Mouse (Mus musculus) stomach, embryonic 14.5 days (tissue): ENCODE measurements around the gene Ntrk3. TPM values are rescaled to one million over a fixed set of nuclear protein-coding genes. Genes with fewer than 3 reads are reported as not detected.

ENCODE experiments used
- ATAC-seq: fragments of 200-750 bp; cut with Nextera tagmentation; 2 replicates; pipeline ENCODE4 v1.8.0; 2017; ENCODE audit warnings: low read depth, moderate TSS enrichment; ENCODE audit not compliant: insufficient number of reproducible peaks, insufficient read depth, low FRiP score
- H3K27ac ChIP-seq: fragments of 300-500 bp; sonication (generic); 2 replicates; pipeline ENCODE4 v1.5.1; 2014; ENCODE audit warnings: mild to moderate bottlenecking, low read length, moderate library complexity, mixed read lengths
- H3K27me3 ChIP-seq: fragments of 300-500 bp; sonication (generic); 2 replicates; pipeline ENCODE4 v1.6.1; 2014; ENCODE audit warnings: low read length, control low read depth, mixed read lengths; ENCODE audit not compliant: control insufficient read depth, insufficient read depth
- H3K36me3 ChIP-seq: fragments of 300-500 bp; sonication (generic); 2 replicates; pipeline ENCODE4 v1.6.1; 2014; ENCODE audit warnings: mild to moderate bottlenecking, control low read depth, low read length, moderate library complexity, mixed read lengths; ENCODE audit not compliant: control insufficient read depth, insufficient read depth
- H3K4me1 ChIP-seq: fragments of 300-500 bp; sonication (generic); 2 replicates; pipeline ENCODE4 v1.6.1; 2014; ENCODE audit warnings: low read length, control low read depth, mixed read lengths; ENCODE audit not compliant: control insufficient read depth, insufficient read depth
- H3K4me2 ChIP-seq: fragments of 300-500 bp; sonication (generic); replicated peaks from 2 replicates; pipeline ENCODE4 v1.6.1; 2014; ENCODE audit warnings: low read depth, low read length, control low read depth
- H3K4me3 ChIP-seq: fragments of 300-500 bp; sonication (generic); 2 replicates; pipeline ENCODE4 v1.5.1; 2014; ENCODE audit warnings: low read depth, low read length, control low read depth
- H3K9ac ChIP-seq: fragments of 300-500 bp; sonication (generic); replicated peaks from 2 replicates; pipeline ENCODE4 v1.6.1; 2014; ENCODE audit warnings: low read depth, mild to moderate bottlenecking, control low read depth, low read length, moderate library complexity, mixed read lengths
- H3K9me3 ChIP-seq: fragments of 300-500 bp; sonication (generic); 2 replicates; pipeline ENCODE4 v1.6.1; 2016; ENCODE audit warnings: low read depth, low read length, control low read depth; ENCODE audit not compliant: control insufficient read depth
- WGBS: fragments of 180-500 bp; shearing (Covaris S2); extraction: QIAGEN DNeasy Blood & Tissue Kit; methylation state at CpG from one replicate; pipeline ENCODE4 v1.1.7; 2014; 5-methylcytosine and 5-hydroxymethylcytosine counted together
- polyA plus RNA-seq: library from polyadenylated mRNA; unstranded; fragments of >200 nt; fragmentation: Nextera tagmentation; extraction: Ambion mirVana; gene quantifications from 2 replicates; pipeline ENCODE4 v1.2.1, GENCODE M21; 2014

The Ntrk3 gene
- polyA plus RNA-seq, 1 experiment from 2014 or later, result 5.9 TPM

DNA sequence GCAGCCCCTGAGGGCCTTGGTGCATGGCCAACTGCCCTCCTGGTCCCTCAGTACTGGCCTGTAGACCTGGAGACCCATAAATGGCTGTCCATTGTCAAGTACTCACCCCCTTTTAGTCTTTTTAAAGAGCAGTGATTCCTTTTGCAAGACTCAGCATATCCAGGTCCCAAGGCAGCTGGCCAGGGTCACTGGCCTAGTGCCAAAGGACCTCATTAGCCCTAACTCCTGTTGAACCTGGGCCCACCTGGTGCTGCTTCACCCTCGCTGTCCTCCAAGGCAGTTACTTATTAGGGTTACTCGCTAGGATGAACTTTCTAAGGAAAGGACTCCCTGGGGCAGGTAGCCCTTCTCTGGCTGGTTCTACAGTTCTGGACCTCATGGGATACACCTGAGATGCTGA lies 579.9 kb downstream of the Ntrk3 start:
- H3K4me1 ChIP-seq, result no peaks in the 10 kb centered on the region
- H3K27me3 ChIP-seq, result no peaks in the 10 kb centered on the region
- H3K4me2 ChIP-seq, result no peak overlapping the region
- no peaks in the 10 kb centered on the region for H3K36me3 ChIP-seq
- 81% methylated on average over 2 of the region's 2 CpGs for WGBS
- H3K9ac ChIP-seq, result no peak overlapping the region
- H3K27ac ChIP-seq, result no peak overlapping the region
- no peaks in the 10 kb centered on the region for H3K9me3 ChIP-seq
- no peak overlapping the region for H3K4me3 ChIP-seq
- ATAC-seq, result no peak

DNA sequence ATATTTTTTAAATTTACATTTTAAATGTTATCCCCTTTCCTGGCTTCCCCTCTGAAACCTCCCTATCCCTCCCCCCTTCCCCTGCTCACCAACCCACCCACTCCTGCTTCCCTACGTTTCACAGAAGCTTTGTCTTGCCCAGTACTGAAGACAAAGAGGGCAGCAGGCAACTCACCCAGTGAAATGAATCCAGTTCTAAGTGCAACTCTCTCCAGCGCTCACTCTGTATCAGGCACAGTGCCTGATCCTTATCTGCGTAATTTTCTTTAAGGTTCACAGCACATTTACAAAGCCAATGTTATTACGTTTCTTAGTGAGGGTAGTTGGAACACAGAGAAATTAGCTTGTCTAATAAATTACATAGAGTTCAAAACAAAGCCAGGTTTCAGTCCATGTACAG lies 592.6 kb downstream of the Ntrk3 start:
- Histone ChIP-seq H3K4me3 (no peak overlapping the region), H3K4me1 (no peaks in the 10 kb centered on the region), H3K27ac (no peak overlapping the region), H3K4me2 (no peak overlapping the region), H3K27me3 (no peaks in the 10 kb centered on the region), H3K36me3 (no peaks in the 10 kb centered on the region), H3K9me3 (no peaks in the 10 kb centered on the region), H3K9ac (no peak overlapping the region)
- no peak for ATAC-seq
- WGBS, result 41% methylated on average over 4 of the region's 4 CpGs

DNA sequence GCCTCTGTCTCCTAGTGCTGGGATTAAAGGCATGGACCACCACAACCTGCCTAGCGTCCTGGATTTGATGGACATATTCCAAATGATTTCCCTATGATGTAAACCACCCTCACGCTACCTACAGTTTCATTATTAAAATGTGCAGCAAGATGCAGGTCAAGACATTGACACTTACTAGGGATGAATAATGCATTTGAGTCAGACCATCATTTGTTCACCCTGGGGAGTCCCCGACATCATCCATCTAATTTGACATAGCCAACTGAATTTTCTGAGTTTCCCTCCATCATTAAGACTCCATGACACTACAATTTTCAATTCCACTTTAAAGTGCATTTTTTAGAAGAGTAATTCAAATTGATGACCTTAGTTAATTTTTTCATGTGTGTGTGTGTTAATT lies 593.0 kb downstream of the Ntrk3 start:
- H3K9ac ChIP-seq, result no peak overlapping the region
- H3K27ac ChIP-seq, result no peak overlapping the region
- H3K27me3 ChIP-seq, result no peaks in the 10 kb centered on the region
- no peak for ATAC-seq
- no peak overlapping the region for H3K4me2 ChIP-seq
- H3K36me3 ChIP-seq, result no peaks in the 10 kb centered on the region
- H3K9me3 ChIP-seq, result no peaks in the 10 kb centered on the region
- no peak overlapping the region for H3K4me3 ChIP-seq
- 78% methylated on average over 3 of the region's 3 CpGs for WGBS
- H3K4me1 ChIP-seq, result no peaks in the 10 kb centered on the region

DNA sequence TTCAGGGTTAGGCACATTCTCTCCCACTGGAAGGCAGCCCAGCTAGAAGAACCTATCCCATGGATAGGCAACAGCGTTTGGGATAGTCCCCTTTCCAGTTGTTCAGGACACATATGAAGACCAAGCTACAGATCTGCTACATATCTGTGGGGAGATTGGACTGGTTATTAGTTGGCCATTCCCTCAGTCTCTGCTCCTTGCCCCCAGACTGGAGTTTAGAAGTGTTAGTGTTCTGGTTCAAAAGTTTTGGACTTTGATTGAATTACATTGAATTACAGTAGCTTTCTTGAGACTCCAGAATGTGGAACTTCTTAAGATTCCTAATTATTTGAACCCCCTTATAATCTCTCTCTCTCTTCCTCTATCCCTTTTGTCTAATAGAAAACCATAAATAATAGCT lies 607.8 kb downstream of the Ntrk3 start:
- Histone ChIP-seq H3K9ac (no peak overlapping the region), H3K27me3 (no peaks in the 10 kb centered on the region), H3K9me3 (no peaks in the 10 kb centered on the region), H3K36me3 (no peaks in the 10 kb centered on the region), H3K4me1 (no peaks in the 10 kb centered on the region), H3K27ac (no peak overlapping the region), H3K4me3 (no peak overlapping the region), H3K4me2 (no peak overlapping the region)
- ATAC-seq, result no peak
- 94% methylated on average over 1 of the region's 1 CpGs for WGBS

Other genes starting within 250 kb of the Ntrk3 start
- 73.2 and 74.5 TPM in 2 replicates for gene Mrps11, start 45.1 kb upstream of the Ntrk3 start, polyA plus RNA-seq
- gene Mrpl46, start 45.5 kb upstream of the Ntrk3 start, polyA plus RNA-seq, result 66.5 and 68.6 TPM in 2 replicates
- gene Det1, start 109.3 kb upstream of the Ntrk3 start, polyA plus RNA-seq, result 19.4 and 21.3 TPM in 2 replicates
- gene Aen, start 157.8 kb upstream of the Ntrk3 start, polyA plus RNA-seq, result 32.6 and 34.9 TPM in 2 replicates
- 16.0 and 18.3 TPM in 2 replicates for gene Isg20, start 175.4 kb upstream of the Ntrk3 start, polyA plus RNA-seq